Mouse (Mus musculus) 3134 (cell line): Measurements from ENCODE around the gene Zfp414.
"Not testable (repeated sequence)": the region's sequence is repeated elsewhere in the genome, so short reads cannot be mapped to it uniquely, and the experiment has no call there.

ENCODE experiments used
- DNase-seq: peaks from one replicate; pipeline ENCODE4 v3.0.0-alpha.2; 2011; ENCODE audit warnings: low spot score; ENCODE audit not compliant: insufficient read length; ENCODE audit errors: extremely low read depth

Zfp414 gene

DNA sequence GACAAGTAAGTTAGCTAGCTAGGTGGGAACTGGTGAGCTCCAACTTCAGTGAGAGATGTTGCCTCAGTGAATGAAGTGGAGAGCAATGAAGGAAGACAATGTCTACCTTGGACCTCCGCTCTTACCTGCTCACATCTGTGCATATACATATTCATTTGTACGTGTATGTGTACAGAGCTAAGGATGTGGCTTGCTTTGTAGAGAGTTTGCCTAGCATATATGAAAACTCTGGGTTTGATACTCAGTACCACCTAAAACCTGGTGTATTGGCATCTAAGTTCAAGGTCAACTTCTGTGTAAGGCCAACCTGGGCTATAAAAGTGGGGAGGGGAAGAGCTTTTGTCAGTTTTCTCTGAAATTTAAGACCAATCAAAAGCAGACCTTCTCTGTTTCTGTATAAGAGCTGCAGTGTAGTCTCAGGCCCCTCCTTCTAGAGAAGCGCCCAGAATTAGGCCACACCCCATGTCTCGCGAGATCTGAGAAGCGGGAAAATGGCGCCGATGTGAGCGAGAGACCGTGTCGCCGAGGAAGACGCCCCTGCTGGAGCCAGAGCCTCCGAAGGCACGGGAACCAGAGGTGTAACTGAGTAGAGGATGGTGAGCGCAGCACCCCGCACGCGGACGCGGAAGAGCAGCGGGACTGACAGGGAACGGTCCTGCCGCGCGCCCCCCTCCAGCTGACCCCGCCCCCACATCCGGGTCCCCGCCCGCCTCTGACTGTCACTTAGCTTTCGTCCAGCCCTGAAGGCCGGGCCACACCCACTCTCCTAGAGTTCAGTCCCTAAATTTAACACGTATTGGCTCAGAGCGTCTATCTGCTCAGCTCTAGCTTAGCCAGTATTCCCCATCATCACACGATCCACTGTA lies at the start of gene Zfp414:
Gene Zfp414 (plus strand): TSS at position 470 of the 866 bp plus-strand sequence.
- DNase-seq = peak; percentile 91

DNA sequence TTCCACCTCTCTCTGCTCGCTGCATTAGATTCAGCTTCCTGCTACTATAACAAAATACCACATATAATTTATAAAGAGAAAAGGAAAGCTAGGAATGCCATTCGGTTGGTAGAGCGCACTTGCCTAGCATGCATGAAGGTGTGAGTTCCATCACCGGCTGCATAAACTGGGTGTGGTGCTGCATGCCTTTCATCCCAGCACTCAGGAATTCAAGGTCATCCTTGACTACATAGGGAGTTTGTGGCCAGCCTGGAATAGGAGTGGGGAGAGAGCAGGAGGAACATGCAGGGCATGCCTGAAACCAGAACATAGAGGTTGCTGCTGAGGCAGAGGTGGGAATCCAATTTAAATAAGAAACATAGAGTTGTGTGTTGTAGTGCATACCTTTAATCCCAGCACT lies 44.8 kb upstream of the Zfp414 start:
- DNase-seq = no peak

- DNase-seq = no peak
Observed at GRCm38 (mm10) chr17:33586011-33586410, 42.9 kb upstream of the Zfp414 start.

DNA sequence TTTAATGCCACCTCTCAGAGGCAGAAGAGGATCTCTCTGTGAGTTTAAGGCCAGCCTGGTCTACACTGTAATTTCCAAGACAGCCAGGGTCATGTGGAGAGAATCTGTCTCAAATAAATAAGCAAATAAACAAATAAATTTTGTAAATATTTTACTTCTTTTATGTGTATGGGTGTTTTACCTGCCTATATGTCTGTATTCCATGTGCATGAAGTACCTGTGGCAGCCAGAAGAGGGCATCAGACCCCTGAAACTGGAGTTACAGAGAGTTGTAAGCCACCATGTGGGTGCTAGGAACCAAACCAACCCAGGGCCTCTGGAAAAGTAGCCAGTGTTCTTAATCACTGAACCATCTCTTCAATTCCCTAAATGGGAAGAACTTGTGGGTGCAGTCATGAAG lies 31.6 kb upstream of the Zfp414 start:
- no peak for DNase-seq

- DNase-seq = no peak
Observed at GRCm38 (mm10) chr17:33598506-33598905, 30.4 kb upstream of the Zfp414 start.

- DNase-seq = no peak
Observed at GRCm38 (mm10) chr17:33599836-33600475, 28.9 kb upstream of the Zfp414 start.

DNA sequence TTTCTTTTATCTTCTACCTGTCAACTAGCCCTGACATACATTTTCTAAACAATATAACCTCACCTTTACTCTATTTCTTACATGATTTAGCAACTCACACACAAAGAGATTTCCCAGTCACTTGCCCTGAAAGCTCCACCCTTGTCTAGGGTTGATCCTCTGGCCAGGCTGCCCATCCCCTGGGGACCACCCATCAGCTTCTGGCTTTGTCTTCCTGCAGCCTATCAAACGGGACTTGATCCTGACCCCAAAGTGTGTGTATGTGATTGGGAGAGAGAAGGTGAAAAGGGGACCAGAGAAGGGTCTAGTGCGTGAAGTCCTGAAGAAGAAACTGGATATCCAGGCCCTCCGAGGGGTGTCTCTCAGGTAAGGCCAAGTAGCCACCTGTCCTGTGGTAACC lies 28.1 kb upstream of the Zfp414 start:
- DNase-seq = no peak

- no peak for DNase-seq
Observed at GRCm38 (mm10) chr17:33601947-33602346, 26.9 kb upstream of the Zfp414 start.

GRCm38 (mm10) chr17:33607273-33607672 lies 21.6 kb upstream of the Zfp414 start:
- DNase-seq = no peak

DNA sequence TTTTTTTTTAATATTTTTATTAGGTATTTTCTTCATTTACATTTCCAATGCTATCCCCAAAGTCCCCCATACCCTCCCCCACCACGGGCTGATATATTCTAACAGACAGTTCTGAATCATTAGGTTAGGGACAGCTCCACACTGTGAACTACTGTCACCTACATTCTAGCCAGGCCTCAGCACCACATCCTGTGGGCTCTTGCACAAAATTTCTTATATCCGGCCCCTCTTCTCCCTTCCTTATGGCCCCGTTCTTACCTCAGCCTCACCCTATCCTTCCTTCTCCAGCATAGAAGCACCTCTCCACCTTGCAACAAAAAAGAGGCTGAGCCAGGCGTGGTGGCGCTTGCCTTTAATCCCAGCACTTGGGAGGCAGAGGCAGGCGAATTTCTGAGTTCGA lies 18.3 kb upstream of the Zfp414 start:
- no peak for DNase-seq

DNA sequence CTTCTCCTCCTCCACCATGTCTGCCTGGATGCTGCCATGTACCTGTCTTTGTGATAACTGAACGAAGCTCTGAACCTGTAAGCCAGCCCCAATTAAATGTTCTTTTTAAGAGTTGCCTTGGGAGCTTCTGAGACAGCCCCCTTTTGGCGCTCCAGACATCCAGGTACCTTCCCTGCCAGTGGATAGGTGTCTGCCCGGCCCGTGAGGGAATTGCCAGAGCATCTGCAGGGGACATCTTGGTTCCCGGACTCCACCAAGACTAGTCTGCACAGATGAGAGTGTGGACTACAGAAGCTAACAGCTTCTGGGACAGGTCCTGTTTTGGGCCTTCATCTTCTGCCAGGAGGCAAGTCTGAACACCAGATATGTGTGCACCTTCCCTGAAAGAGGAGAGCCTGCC lies 15.2 kb upstream of the Zfp414 start:
- DNase-seq = not testable (repeated sequence)

- DNase-seq = no peak
Observed at GRCm38 (mm10) chr17:33627281-33627680, 1.6 kb upstream of the Zfp414 start.

DNA sequence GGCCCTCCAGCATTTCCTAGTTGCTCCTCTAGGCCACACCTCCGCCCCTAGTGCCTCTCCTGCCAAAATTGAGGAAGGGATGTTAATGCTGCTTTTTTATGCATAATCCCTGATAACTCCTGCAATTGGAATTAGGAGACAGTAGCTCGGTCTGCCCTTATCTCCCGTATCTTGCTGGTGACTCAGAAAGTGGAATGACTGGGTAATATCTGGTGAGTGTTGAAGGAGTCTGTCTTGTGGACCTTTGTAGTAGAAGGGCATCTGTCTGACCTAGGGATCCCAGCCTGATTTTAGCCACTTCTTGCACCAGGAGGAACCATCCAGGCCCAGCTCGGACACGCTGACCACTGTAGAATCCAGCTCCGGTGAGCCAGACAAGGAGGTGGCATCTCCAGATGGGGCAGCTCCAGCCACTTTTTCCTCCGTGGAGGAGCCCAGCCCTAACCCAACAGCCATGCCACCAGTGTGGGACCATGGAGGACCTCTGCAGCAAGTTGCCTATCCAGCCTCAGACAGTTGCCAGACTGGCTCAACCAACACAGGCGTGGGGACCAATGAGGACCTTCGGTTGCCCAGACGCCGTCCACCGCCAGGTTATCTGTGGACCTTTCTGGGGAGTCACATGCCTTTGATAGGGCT lies 716 bp downstream of the Zfp414 start:
- DNase-seq = no peak

DNA sequence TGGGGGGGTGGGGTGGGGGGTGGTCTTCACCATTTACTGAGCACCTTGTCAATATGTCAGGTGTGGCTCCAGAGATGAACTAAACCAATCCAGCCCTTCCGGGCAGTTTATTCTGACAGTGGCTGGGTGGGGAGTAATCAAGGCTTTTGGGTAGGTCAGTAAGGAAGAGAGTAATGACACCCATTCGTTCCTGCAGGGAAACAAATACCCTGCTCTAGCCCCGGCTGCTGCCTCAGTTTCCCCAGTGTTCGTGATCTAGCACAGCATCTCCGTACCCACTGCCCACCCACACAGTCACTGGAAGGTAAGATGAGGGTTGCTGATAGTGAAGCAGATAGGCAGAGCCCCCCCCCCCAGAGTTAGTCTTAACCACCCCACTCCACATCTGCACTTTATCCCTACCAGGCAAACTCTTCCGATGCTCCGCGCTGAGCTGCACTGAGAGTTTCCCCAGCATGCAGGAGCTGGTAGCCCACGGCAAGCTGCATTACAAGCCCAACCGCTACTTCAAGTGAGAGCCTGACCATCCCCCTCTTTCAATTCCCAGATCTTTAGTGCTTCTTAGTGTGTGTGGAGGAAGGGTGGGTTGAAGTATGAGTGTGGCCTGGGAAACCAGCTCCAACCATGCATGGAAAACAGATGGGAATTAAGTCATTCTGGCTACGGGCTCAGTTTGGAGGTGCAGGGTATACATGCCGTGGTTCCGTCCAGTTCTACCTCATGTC lies 1.4 kb downstream of the Zfp414 start:
- no peak for DNase-seq

GRCm38 (mm10) chr17:33631236-33631635 lies 2.3 kb downstream of the Zfp414 start:
- no peak for DNase-seq

- no peak for DNase-seq
Observed at GRCm38 (mm10) chr17:33631796-33632195, 2.9 kb downstream of the Zfp414 start.

DNA sequence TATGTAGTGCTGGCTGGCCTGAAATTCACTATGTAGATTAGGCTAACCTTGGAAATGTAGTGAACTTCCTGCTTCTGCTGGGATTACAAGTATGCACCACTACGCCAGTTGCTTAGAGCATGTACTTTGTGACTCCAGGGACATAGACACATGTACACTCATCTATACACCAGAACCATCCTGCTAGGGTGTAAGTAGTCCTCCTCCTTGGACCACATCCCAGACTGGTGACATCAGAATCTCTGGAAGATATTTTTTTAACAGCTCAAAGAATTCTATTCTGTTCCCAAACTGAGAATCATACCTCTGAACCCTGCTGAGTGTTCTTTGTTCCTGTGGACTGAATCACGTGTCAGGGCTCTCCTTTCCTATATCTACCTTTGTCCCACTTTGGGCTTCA lies 8.1 kb downstream of the Zfp414 start:
- no peak for DNase-seq

GRCm38 (mm10) chr17:33637516-33638276 lies 8.8 kb downstream of the Zfp414 start, which contains the start of gene Pram1:
Pram1 (plus strand) TSS chr17:33638056.
- DNase-seq = no peak

DNA sequence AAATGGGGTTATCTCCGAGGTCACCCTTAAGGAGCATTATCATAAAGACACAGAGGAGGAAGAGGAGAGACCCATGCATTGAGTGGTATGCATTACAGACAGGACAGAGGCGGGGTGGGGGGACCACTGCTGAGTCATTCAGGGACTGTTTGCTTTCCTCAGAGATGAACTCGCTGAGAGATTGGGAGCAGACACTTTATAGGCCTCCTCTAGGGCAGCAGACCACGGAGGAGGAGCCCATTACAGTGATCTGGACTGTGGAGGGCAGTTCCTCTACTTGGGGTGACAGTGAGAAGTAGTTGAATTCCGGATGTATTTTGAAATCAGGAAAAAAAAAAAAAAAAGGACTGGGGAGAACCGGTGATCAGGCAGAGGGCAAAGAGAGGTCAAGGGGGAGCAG lies 10.9 kb downstream of the Zfp414 start:
- DNase-seq = no peak

- no peak for DNase-seq
Observed at GRCm38 (mm10) chr17:33644068-33644467, 15.2 kb downstream of the Zfp414 start.
